Comparison of ENCODE assay signal across 7 mouse cellular contexts in the genomic region with DNA sequence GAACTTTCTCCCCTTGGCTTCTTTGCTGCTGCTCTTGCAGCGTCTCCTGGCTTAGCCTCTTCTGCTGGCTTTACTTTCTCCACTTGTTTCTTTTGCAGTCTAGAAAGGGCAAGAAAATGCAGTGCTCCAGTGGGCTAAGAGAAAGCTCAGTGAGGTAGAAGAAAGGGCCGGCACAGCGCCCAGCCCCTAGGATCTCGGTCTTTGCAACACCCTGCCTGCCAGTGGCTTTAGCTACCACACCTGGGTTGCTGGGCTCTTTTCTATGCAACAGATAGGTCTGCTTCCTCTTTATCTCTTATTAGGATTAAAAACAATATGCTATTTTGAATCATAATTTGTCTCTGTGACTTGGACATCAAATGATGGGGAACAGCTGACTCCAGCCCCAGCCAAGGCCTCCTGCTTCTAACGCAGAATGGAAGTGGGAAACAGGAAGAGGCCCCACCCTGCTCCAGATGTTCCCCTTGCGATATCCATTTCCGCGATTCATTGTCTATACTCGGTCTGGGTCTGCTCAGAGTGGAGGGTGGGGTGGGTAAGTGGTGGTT.
DNase-seq lines count a peak whose midpoint lies in the region; ATAC-seq lines count a peak whose summit lies in the region.

No protein-coding gene starts in this region.

- peak; percentile 85 for ATAC-seq in heart, embryonic 12.5 days (ENCODE audit: insufficient number of reproducible peaks, low FRiP score)
- ATAC-seq in liver, embryonic 11.5 days (replicated peaks; ENCODE audit: low FRiP score) = peak; percentile 72

- peak overlapping the region; percentile 66; the same call in 1 of the 2 replicates for H3K27ac ChIP-seq in heart, embryonic 12.5 days (ENCODE audit: poor library complexity, severe bottlenecking)
- H3K27ac ChIP-seq in liver, embryonic 11.5 days (ENCODE audit: low read depth, low read length) = no peak overlapping the region

- H3K36me3 ChIP-seq in heart, embryonic 12.5 days = no peaks in the 10 kb centered on the region
- no peaks in the 10 kb centered on the region for H3K36me3 ChIP-seq in liver, embryonic 11.5 days (ENCODE audit: control insufficient read depth, insufficient read depth, low read length)

- 58% methylated on average over 9 of the region's 9 CpGs for WGBS in heart, embryonic 12.5 days
- 45% methylated on average over 9 of the region's 9 CpGs for WGBS in liver, embryonic 11.5 days

- no peak overlapping the region for H3K4me2 ChIP-seq in heart, embryonic 12.5 days
- peak overlapping the region; percentile 8; the same call in 1 of the 2 replicates for H3K4me2 ChIP-seq in liver, embryonic 11.5 days

- 0 out of 2 replicates have a peak, but pooled peaks cover 9% of the 10 kb centered on the region for H3K9me3 ChIP-seq in heart, embryonic 12.5 days (replicated peaks)
- no peaks in the 10 kb centered on the region for H3K9me3 ChIP-seq in liver, embryonic 11.5 days (ENCODE audit: control insufficient read depth, low read length)

- H3K4me1 ChIP-seq in heart, embryonic 12.5 days (replicated peaks) = peaks cover 4% of the 10 kb centered on the region; the same call in 1 of the 2 replicates
- H3K4me1 ChIP-seq in liver, embryonic 11.5 days (replicated peaks; ENCODE audit: control insufficient read depth, insufficient read depth, low read length) = peaks cover 10% of the 10 kb centered on the region

- no peaks in the 10 kb centered on the region for H3K27me3 ChIP-seq in heart, embryonic 12.5 days (replicated peaks)
- H3K27me3 ChIP-seq in liver, embryonic 11.5 days (replicated peaks; ENCODE audit: control insufficient read depth, insufficient read depth, low read length) = no peaks in the 10 kb centered on the region

- H3K9ac ChIP-seq in heart, embryonic 12.5 days = no peak overlapping the region
- no peak overlapping the region for H3K9ac ChIP-seq in liver, embryonic 11.5 days (ENCODE audit: low read depth, low read length)

- H3K4me3 ChIP-seq in heart, embryonic 12.5 days = no peak overlapping the region
- H3K4me3 ChIP-seq in liver, embryonic 11.5 days (ENCODE audit: low read depth, low read length) = no peak overlapping the region

- DNase-seq in A20 (ENCODE audit: low read depth, low spot score) (peak; percentile 43), ES-CJ7 (ENCODE audit: low read depth, low spot score) (peak; percentile 36)
- no peak for DNase-seq in liver, embryonic 11.5 days (ENCODE audit: low spot score)
- DNase-seq in spleen, postnatal 36 days (ENCODE audit: low spot score in 2 of 2) = no peak
- DNase-seq in cerebellum, adult 11 months = no peak
- DNase-seq in frontal cortex, postnatal 36 days (ENCODE audit: low spot score in 2 of 2) = no peak

Comparison
In these comparisons a context has a peak if more than half of its experiments do, and no peak if none do; other contexts are left out.
1. DNase-seq: peak in A20 (single experiment) and ES-CJ7 (single experiment); none in liver, embryonic 11.5 days (single experiment), spleen, postnatal 36 days (0 of 2), cerebellum, adult 11 months (single experiment) and frontal cortex, postnatal 36 days (0 of 2).